Mouse (Mus musculus): ENCODE results near the gene Car6. TPM values are rescaled to one million over a fixed set of nuclear protein-coding genes. Genes with fewer than 3 reads are reported as not detected.

Gene Car6
- total RNA-seq, 2 experiments from 2014 or later: not detected

DNA sequence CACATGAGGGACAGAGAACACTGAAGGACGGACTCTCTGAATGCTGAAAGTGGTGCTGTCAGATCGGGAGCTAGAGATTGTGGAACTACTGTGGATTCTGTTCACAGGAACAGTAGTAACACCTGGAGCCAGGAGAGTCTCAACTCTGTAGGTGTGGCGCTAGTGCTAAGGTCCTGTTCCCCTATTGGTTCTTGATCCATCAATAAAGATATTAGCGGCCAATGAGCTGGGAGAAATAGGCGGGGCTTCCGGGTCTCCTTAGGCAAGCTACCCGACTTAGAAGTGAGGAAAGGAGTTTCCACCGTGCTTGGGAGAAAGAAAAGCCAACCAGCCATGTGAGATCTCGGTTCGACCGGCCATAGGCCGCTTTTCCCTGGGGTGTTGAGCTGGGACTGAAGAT is 56.9 kb downstream of the Car6 start:
- ATAC-seq (replicated peaks; ENCODE audit: low FRiP score, poor library complexity, severe bottlenecking): no peak

- ATAC-seq (replicated peaks; ENCODE audit: low FRiP score, poor library complexity, severe bottlenecking): no peak
Measured at GRCm38 (mm10) chr4:150140346-150140745, 60.8 kb downstream of the Car6 start.

GRCm38 (mm10) chr4:150139090-150139489 is 62.0 kb downstream of the Car6 start:
- ATAC-seq (replicated peaks; ENCODE audit: low FRiP score, poor library complexity, severe bottlenecking): no peak

DNA sequence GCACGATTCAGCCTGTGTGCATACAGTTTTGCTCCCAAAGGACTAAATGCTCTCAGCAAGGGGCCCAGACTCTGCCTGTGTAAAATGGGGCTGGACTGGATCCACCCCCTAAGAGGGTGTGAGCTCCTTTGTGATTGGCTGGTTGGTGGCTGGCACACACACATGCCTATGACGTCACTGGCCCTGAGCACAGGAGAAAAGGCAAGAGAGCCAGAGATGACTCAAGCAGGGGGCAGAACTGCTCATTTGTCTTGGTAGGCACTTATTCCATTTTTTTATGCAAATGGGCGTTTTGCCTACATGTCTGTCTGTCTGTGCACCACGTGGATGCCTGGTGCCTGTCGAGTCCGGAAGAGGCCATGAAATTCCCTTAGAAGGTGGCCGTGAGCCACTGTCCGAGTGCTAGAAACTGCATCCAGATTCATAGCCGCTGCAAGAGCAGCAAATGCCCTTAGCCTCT is 63.0 kb downstream of the Car6 start:
- no peak for ATAC-seq (replicated peaks; ENCODE audit: low FRiP score, poor library complexity, severe bottlenecking)

GRCm38 (mm10) chr4:150137368-150138083 is 63.6 kb downstream of the Car6 start:
- no peak for ATAC-seq (replicated peaks; ENCODE audit: low FRiP score, poor library complexity, severe bottlenecking)

Other genes starting within 250 kb of the Car6 start
- 0.72 TPM in 1 of 2 replicates, not detected in the other for gene Spsb1, start 246.3 kb downstream of the Car6 start, total RNA-seq (2015; ENCODE audit: low replicate concordance)
- gene Spsb1, start 246.3 kb downstream of the Car6 start, total RNA-seq (2017; ENCODE audit: low replicate concordance): not detected in 2 replicates
- 2.5 TPM in 2 replicates for gene H6pd, start 192.3 kb downstream of the Car6 start, total RNA-seq (2015; ENCODE audit: low replicate concordance)
- 3.2 and 11.8 TPM in 2 replicates for gene H6pd, start 192.3 kb downstream of the Car6 start, total RNA-seq (2017; ENCODE audit: low replicate concordance)
- 0.42 TPM in 1 of 2 replicates, not detected in the other for gene Gpr157, start 114.0 kb downstream of the Car6 start, total RNA-seq (2015; ENCODE audit: low replicate concordance)
- gene Gpr157, start 114.0 kb downstream of the Car6 start, total RNA-seq (2017; ENCODE audit: low replicate concordance): 0.51 and 0.83 TPM in 2 replicates
- gene Slc2a5, start 82.0 kb downstream of the Car6 start, total RNA-seq (2015; ENCODE audit: low replicate concordance): not detected in 2 replicates
- not detected in 2 replicates for gene Slc2a5, start 82.0 kb downstream of the Car6 start, total RNA-seq (2017; ENCODE audit: low replicate concordance)
- gene Slc2a7, start 52.4 kb downstream of the Car6 start, total RNA-seq (2015; ENCODE audit: low replicate concordance): not detected in 2 replicates
- gene Slc2a7, start 52.4 kb downstream of the Car6 start, total RNA-seq (2017; ENCODE audit: low replicate concordance): not detected in 2 replicates
- gene Eno1, start 35.4 kb upstream of the Car6 start, total RNA-seq (2015; ENCODE audit: low replicate concordance): 79.6 and 121 TPM in 2 replicates
- gene Eno1, start 35.4 kb upstream of the Car6 start, total RNA-seq (2017; ENCODE audit: low replicate concordance): 21.2 and 44.2 TPM in 2 replicates
- 24.9 and 31.0 TPM in 2 replicates for gene Rere, start 80.3 kb upstream of the Car6 start, total RNA-seq (2015; ENCODE audit: low replicate concordance)
- gene Rere, start 80.3 kb upstream of the Car6 start, total RNA-seq (2017; ENCODE audit: low replicate concordance): 5.5 and 9.8 TPM in 2 replicates

Measured in erythroid progenitor cell, adult 5-6 weeks (primary cell).